Mouse (Mus musculus): ENCODE results near the gene Chil5. TPM values are rescaled to one million over a fixed set of nuclear protein-coding genes. Genes with fewer than 3 reads are reported as not detected.
A peak's percentile ranks its signal among the peaks of the same experiment; 100 is the strongest.
"Not testable (repeated sequence)": the region's sequence is repeated elsewhere in the genome, so short reads cannot be mapped to it uniquely, and the experiment has no call there.

Chil5 gene
- total RNA-seq (2021), result not detected

DNA sequence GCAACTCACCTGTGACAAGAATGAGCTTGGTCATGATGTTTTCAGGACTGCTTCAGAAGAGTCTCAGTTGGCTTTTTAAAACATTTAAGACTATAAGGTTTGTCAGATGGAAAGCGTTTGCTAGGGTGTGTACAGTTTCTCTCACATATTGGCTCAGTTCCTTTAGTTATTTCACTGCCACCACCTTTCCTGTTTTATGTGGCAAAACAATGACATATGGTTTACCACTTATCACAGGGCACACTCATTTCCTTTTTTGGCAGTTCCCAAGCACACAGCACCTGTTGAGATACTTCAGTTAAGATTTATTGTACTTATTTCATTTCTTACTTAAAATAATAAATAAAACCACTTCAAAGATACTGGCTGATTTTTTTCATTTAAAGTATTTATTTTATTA is at the start of gene Chil5:
Gene Chil5, minus strand, starts transcription at position 34 of the 400 bp plus-strand sequence.
- DNase-seq (ENCODE audit: low spot score in 2 of 2), result no peak
- intact Hi-C loops (cut with DNase I), result no loop called here

GRCm38 (mm10) chr3:106074824-106075223 is 42.2 kb upstream of the Chil5 start:
- no peak for DNase-seq (ENCODE audit: low spot score in 2 of 2)
- intact Hi-C loops (cut with DNase I), result no loop called here

- DNase-seq (ENCODE audit: low spot score in 2 of 2), result no peak
- intact Hi-C loops (cut with DNase I), result no loop called here
These were observed 38.4 kb upstream of the Chil5 start for GRCm38 (mm10) chr3:106070994-106071393.

GRCm38 (mm10) chr3:106067707-106068106 is 35.1 kb upstream of the Chil5 start:
- intact Hi-C loops (cut with DNase I); DNase-seq (ENCODE audit: low spot score in 2 of 2): not testable (repeated sequence)

DNA sequence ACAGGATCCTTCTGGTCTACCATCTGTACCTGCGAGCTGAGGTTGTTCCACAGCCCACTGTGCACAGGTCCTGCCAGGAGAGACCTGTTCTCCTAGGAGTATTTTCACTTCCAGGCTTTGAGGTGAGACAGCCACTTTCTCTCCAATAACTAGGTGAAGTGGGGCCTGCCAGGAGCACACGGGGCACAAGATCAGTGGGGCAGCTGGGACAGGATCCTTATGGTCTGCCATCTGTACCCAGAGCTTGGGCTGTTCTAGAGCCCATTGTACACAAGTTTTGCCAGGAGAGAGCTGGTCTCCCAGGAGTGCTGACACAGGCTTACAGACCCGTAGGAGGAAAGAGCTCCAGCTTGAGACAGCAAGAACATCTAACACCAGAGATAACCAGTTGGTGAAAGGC is 25.4 kb upstream of the Chil5 start:
- intact Hi-C loops (cut with DNase I), result no loop called here
- no peak for DNase-seq (ENCODE audit: low spot score in 2 of 2)

- no peak for DNase-seq (ENCODE audit: low spot score in 2 of 2)
- intact Hi-C loops (cut with DNase I), result no loop called here
These were observed 19.3 kb upstream of the Chil5 start for GRCm38 (mm10) chr3:106051896-106052295.

DNA sequence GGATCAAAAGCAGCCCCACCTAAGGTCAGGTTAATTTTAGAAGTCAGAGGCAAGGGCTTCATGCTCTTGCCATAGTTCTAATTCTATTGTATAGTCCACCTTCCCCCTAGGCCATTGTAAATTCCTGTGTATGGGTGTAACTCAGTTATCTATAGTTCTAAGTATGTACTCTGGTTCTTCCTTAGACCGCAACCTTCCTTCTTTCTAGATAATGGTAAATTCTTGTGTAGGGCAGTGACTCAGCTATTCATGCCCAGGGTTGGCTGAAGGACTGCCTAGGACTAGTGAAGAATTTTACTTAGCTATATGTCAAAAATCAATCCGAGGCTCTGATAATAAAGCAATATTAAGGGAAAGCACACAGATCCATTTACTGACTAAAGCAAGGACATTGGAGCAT is 7.7 kb upstream of the Chil5 start:
- intact Hi-C loops (cut with DNase I), result no loop called here
- DNase-seq (ENCODE audit: low spot score in 2 of 2), result no peak

DNA sequence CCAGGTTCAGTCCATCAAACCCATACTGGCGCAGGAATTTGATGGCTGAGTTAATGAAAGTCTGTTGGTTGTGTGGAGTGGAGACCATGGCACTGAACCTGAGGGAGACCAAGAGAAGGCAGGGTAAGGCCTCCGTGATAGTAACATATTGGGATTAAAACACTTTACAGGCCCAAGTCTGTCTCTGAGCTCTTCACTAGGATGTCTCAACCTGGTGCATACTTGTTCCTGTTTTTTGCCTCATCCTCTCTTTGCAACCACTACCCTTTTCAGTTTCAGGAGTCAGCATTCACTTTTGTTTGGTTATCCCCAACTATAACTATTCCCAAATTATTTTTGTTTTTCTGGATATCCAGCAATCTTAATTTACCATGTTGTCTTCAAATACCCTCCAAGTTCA is 8.5 kb downstream of the Chil5 start:
- DNase-seq (ENCODE audit: low spot score in 2 of 2), result no peak
- intact Hi-C loops (cut with DNase I), result no loop called here

- DNase-seq (ENCODE audit: low spot score in 2 of 2), result peak; percentile 6 to 20
- intact Hi-C loops (cut with DNase I), result loop anchor here (2.0 kb wide), 1 partner anchor 427 kb away; no protein-coding TSS in a partner anchor
These were observed 10.8 kb downstream of the Chil5 start for GRCm38 (mm10) chr3:106021840-106022239.

GRCm38 (mm10) chr3:106014546-106014945 is 18.1 kb downstream of the Chil5 start, which contains the start of gene Pifo:
Pifo (minus strand) TSS chr3:106014646.
- intact Hi-C loops (cut with DNase I), result loop anchor here (10.0 kb wide), 1 partner anchor 860 kb away; no protein-coding TSS in a partner anchor
- no peak for DNase-seq (ENCODE audit: low spot score in 2 of 2)

- DNase-seq (ENCODE audit: low spot score in 2 of 2); intact Hi-C loops (cut with DNase I): not testable (repeated sequence)
These were observed 29.3 kb downstream of the Chil5 start for GRCm38 (mm10) chr3:106003360-106003759.

DNA sequence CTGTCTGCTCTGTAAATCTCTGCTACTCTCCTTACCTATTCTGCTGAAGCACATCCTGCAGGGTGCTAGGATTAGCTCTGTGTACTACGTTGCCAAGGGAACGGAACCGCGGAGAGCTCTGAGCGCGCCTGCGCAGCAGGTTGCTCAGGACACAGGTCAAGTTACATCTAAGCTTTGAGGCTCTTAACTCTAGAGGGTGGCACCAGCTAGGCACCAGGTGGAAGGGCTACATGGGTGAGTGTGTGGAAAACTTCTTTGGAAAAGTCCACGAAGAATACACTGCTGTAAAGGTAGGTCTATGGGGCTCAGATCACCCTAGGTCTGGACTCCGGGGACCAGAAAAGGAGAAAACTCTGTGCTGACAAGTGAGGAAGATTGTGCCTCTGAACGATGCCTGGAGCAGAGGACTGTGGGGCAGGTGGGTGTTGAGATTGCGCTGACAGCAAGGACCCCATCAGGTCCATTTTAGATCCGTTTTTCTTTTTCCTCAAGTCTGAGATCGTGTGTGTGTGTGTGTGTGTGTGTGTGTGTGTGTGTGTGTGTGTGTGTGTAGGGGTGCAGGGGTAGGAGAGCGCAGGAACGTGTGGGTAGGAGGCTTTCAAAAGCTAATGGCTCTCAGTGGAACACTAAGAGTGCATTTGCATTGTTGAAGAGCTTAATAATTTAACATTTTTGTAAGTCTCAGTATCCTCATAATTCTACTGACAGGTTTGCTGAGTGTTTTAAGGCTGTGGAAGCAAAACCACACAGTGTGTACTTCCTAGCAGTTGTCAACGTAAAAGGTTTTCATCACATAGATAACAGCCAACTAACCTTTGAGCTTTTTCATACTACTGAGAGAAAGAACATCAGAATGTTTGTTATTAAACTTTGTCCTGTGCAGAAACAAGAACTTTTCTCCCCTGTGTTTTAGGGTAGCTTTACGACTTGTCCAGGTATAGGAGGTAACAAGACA is 30.9 kb downstream of the Chil5 start:
- intact Hi-C loops (cut with DNase I), result no loop called here
- peak; percentile 39 to 44 for DNase-seq (ENCODE audit: low spot score in 2 of 2)

DNA sequence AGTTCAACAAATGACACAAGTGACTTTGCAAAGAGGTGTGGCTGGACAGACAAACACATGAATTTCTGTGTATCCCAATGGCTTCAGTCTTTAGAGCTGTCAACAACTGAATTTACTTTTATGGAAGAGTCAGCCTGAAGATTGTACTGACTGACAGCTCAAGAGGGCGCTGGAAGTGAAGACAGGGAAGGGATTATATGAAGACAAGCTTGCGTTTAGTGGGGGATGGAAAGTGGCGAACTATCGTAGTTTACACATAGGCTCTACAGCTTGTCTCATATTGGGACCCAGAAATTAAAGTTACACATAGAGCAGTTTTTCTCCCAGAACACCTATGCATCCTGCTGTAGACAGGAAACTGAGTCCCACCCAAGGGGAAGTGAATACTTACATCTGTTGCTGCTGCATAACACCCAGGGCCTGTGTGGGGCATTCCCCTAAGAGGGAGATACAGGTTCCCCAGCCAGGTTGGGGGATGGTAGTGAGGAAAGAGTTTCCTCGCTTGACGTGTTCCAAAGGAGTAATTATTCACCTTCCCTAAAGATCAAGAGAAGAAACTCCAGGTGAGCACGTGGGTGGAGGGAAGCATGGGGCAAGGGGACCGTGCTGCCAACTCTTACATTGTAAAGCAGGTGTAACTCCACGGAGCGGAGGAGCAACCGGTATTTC is 31.8 kb downstream of the Chil5 start:
- intact Hi-C loops (cut with DNase I), result no loop called here
- DNase-seq (ENCODE audit: low spot score in 2 of 2), result no peak

GRCm38 (mm10) chr3:105994730-105995129 is 37.9 kb downstream of the Chil5 start:
- intact Hi-C loops (cut with DNase I), result loop anchor here (10.0 kb wide), 1 partner anchor 890 kb away; no protein-coding TSS in a partner anchor
- DNase-seq (ENCODE audit: low spot score in 2 of 2), result no peak

- intact Hi-C loops (cut with DNase I), result loop anchor here (1.0 to 10.0 kb wide), 2 partner anchors 457 to 893 kb away; no protein-coding TSS in a partner anchor
- peak; percentile 48 to 54 for DNase-seq (ENCODE audit: low spot score in 2 of 2)
These were observed 40.8 kb downstream of the Chil5 start for GRCm38 (mm10) chr3:105991653-105992283.

GRCm38 (mm10) chr3:105989611-105990010 is 43.0 kb downstream of the Chil5 start:
- not testable (repeated sequence) for DNase-seq (ENCODE audit: low spot score in 2 of 2)
- intact Hi-C loops (cut with DNase I), result loop anchor here (10.0 kb wide), 1 partner anchor 895 kb away; no protein-coding TSS in a partner anchor

- DNase-seq (ENCODE audit: low spot score in 2 of 2), result no peak
- intact Hi-C loops (cut with DNase I), result no loop called here
These were observed 58.4 kb downstream of the Chil5 start for GRCm38 (mm10) chr3:105974174-105974573.

- intact Hi-C loops (cut with DNase I), result no loop called here
These were observed 59.2 kb downstream of the Chil5 start, which contains the start of gene Ovgp1 for GRCm38 (mm10) chr3:105973411-105973810. Ovgp1 (plus strand) TSS chr3:105973711.

GRCm38 (mm10) chr3:105971831-105972446 is 60.7 kb downstream of the Chil5 start:
- intact Hi-C loops (cut with DNase I), result no loop called here

More at GRCm38 (mm10) chr3:105973411-105973810, 59.2 kb downstream of the Chil5 start, which contains the start of gene Ovgp1:
- DNase-seq (ENCODE audit: low spot score in 2 of 2), result no peak

More at GRCm38 (mm10) chr3:105971831-105972446, 60.7 kb downstream of the Chil5 start:
- no peak for DNase-seq (ENCODE audit: low spot score in 2 of 2)

Data from left cerebral cortex, postnatal 25 days (tissue).